Mouse (Mus musculus) embryonic stem cell, embryonic (primary cell): ENCODE results near the gene Adam19.

Experiments used
- CTCF ChIA-PET, 4 experiments: fragments of 300-600 bp in 2 of 4; fragments of 350-600 bp in 2 of 4; sonication (Branson Sonifier 250); formaldehyde crosslinking; loops; one replicate each; lab custom pipeline; 2022; ENCODE audit warnings: inconsistent platforms in 2 of 4; lab: Charles Lee
- POLR2A ChIA-PET, 4 experiments: fragments of 300-600 bp in 2 of 4; fragments of 350-600 bp in 2 of 4; sonication (Branson Sonifier 250); formaldehyde crosslinking; loops; one replicate each; lab custom pipeline; 2022; ENCODE audit warnings: antibody characterized with exemption in 4 of 4, inconsistent platforms in 1 of 4; lab: Charles Lee

The Adam19 gene

DNA sequence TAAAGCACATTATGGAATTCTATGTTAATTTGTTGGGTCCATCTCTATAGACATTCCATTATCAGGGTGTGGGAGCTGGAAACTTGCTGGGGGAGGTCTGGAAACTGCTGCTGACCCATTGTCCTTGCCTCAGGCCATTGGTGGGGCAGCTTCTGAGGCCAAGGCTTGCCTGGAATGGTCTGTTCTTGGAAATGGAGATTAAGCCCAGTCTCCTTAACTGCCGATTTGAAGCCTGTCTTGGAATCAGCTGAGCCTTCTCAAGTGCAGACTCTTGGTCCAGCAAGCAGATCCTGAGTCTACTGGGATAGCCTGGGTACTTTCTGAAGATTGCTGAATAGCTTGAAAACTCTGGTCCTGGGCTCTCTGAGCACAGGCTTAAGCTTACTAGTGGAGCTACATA, 51.3 kb downstream of the Adam19 start:
- ChIA-PET POLR2A (interaction anchor here (0.5 to 10.3 kb wide), 50 partner anchors 8 to 244 kb away, joined by 3 to 134 read pairs (median 6); partner anchors contain the start of gene Adam19 (in 2 of the 4)), CTCF (interaction anchor here in 2 of 4 experiments (1.0 to 1.7 kb wide), 4 partner anchors 9 to 31 kb away, joined by 3 to 6 read pairs (median 4); no protein-coding TSS in a partner anchor)

GRCm38 (mm10) chr11:46109206-46109605, 53.4 kb downstream of the Adam19 start:
- ChIA-PET CTCF (interaction anchor here in 1 of 4 experiments (0.6 kb wide), 1 partner anchor 8 kb away, joined by 5 read pairs; no protein-coding TSS in a partner anchor), POLR2A (interaction anchor here in 2 of 4 experiments (1.2 to 10.3 kb wide), 7 partner anchors 10 to 53 kb away, joined by 3 to 134 read pairs (median 5); partner anchors contain the start of gene Adam19 (in 1 of the 2))

GRCm38 (mm10) chr11:46110156-46110944, 54.6 kb downstream of the Adam19 start:
- POLR2A ChIA-PET: interaction anchor here in 2 of 4 experiments (0.7 to 10.3 kb wide), 13 partner anchors 9 to 54 kb away, joined by 3 to 134 read pairs (median 5); partner anchors contain the start of gene Adam19 (in 1 of the 2)
- CTCF ChIA-PET: no interaction called here

- ChIA-PET POLR2A (interaction anchor here in 2 of 4 experiments (0.9 to 13.4 kb wide), 9 partner anchors 10 to 54 kb away, joined by 3 to 383 read pairs (median 14); no protein-coding TSS in a partner anchor), CTCF (no interaction called here)
Observed at GRCm38 (mm10) chr11:46110945-46111287, 55.1 kb downstream of the Adam19 start.

DNA sequence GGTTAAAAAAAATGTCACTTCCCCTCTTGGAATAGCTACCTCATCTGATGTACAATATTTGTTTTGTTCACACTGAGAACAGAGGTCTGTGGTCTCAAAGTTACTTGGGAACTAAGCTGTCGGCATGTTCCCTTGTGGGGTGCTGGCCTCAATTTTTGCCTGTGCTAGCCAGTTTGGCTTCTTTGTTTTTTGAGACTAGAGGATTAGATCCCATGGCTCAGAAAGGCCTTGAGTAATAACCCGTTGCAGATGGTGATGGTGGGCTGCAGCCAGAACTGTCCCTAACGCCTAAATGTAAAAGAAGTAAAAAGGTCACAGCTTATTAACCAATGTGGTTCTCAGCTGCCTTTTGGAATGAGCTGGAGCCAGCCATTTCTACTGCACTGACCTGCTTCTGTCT, 57.4 kb downstream of the Adam19 start:
- ChIA-PET CTCF (interaction anchor here in 3 of 4 experiments (0.7 to 1.2 kb wide), 3 partner anchors 62 to 161 kb away, joined by 4 to 7 read pairs (median 5); partner anchors contain the start of gene Thg1l (in 1 of the 3)), POLR2A (interaction anchor here (0.7 to 13.4 kb wide), 20 partner anchors 8 to 263 kb away, joined by 3 to 383 read pairs (median 8); partner anchors contain the start of gene Adam19 (in 2 of the 4))

DNA sequence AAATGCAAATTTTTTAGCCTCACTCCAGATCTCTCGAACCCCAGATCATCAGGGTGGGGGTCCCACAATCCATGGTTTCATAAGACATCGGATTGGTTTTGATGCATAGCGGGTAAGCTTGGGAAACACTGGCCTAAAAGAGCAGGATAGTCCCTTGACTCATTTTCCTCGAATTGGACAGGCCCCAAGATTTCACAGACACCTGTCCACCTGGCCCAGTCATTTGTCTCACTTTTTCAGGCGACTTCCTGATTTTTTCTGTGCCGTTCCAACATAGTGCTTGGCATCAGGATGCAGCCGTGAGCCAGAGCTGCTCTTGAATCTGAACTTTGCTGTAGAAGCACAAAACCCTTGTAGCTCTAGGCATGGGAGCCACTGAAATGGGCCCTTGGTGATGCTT, 58.4 kb downstream of the Adam19 start:
- POLR2A ChIA-PET: interaction anchor here in 3 of 4 experiments (0.6 to 13.4 kb wide), 31 partner anchors 7 to 170 kb away, joined by 3 to 383 read pairs (median 12); partner anchors contain the start of genes Adam19 (in 2 of the 3), Lsm11 (in 1 of the 3) and Thg1l (in 1 of the 3)
- CTCF ChIA-PET: interaction anchor here in 2 of 4 experiments (0.6 to 1.2 kb wide), 3 partner anchors 54 to 1473 kb away, joined by 3 read pairs; no protein-coding TSS in a partner anchor

DNA sequence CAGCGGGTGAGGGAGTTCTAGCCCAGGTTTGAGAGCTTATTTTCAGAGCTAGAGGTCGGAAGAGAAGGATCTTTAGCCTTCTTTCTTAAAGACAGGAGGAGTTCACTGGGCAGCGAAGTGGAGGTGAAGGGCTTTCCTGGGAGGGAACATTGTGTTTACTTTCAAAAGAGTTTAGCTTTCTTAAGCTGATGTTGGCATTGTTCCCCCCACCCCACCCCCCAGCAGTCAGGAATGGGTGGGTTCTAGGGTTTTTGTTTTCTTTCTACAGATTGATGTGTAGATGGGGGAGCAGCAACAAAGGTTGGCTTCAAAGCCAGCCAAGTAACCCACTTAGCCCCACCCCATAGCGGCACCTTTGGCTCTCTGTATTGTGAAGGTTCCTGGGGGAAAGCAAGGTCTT, 59.2 kb downstream of the Adam19 start:
- CTCF ChIA-PET: interaction anchor here in 3 of 4 experiments (0.6 to 1.2 kb wide), 8 partner anchors 13 to 1473 kb away, joined by 3 to 4 read pairs (median 3); no protein-coding TSS in a partner anchor
- POLR2A ChIA-PET: interaction anchor here (0.6 to 13.4 kb wide), 46 partner anchors 8 to 171 kb away, joined by 3 to 383 read pairs (median 6); partner anchors contain the start of genes Adam19 (in 2 of the 4) and Lsm11 (in 1 of the 4)

DNA sequence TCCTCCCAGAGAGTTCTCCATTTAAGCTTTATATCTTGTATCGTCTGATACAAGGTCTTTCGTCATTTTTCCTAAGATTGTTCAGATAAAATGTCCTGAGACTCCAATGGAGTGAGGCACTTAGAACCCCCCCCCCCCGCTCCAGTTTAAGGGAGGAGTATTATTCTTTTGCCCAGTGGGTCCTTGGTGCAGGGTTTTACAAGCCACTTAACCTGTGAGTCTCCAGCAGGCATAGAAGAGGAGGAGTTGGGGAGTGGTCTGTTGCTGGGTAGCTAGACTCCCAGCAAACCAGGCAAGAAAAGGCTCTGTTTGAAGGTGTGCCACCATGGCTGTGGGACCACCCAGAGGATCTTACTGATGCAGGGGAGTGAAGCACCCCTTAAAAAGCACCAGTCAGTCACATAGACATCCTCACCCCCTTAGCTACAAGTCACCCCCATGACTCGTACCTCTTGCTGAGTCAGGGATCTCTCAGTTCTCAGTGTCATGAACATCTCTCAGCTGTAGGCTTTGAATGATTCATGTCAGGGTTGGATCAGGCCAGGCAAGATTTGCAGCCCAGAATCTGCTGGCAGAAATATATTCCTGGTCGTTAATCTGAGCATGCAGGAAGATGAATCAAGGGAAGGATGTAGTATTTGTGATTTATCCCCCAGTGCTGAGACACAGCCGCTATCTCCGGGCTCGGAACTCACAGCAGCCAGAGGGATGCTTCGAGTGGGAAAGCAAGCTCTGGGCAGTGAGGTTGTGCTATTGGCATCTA, 59.8 kb downstream of the Adam19 start:
- CTCF ChIA-PET: interaction anchor here in 3 of 4 experiments (0.6 to 1.9 kb wide), 9 partner anchors 9 to 169 kb away, joined by 3 to 7 read pairs (median 3); no protein-coding TSS in a partner anchor
- POLR2A ChIA-PET: interaction anchor here (0.6 to 13.4 kb wide), 45 partner anchors 8 to 171 kb away, joined by 3 to 383 read pairs (median 5); partner anchors contain the start of genes Adam19 (in 2 of the 4) and Lsm11 (in 1 of the 4)

GRCm38 (mm10) chr11:46116510-46116909, 60.7 kb downstream of the Adam19 start:
- POLR2A ChIA-PET: interaction anchor here in 3 of 4 experiments (0.9 to 13.4 kb wide), 23 partner anchors 9 to 63 kb away, joined by 3 to 383 read pairs (median 14); partner anchors contain the start of gene Adam19 (in 2 of the 3)
- CTCF ChIA-PET: interaction anchor here in 2 of 4 experiments (1.1 to 1.9 kb wide), 2 partner anchors 10 to 45 kb away, joined by 3 to 6 read pairs; no protein-coding TSS in a partner anchor

GRCm38 (mm10) chr11:46119624-46120023, 63.8 kb downstream of the Adam19 start:
- ChIA-PET CTCF (interaction anchor here in 2 of 4 experiments (0.6 to 2.2 kb wide), 6 partner anchors 8 to 117 kb away, joined by 3 to 12 read pairs (median 3); no protein-coding TSS in a partner anchor), POLR2A (interaction anchor here (0.6 to 13.4 kb wide), 21 partner anchors 10 to 151 kb away, joined by 3 to 383 read pairs (median 5); partner anchors contain the start of gene Adam19 (in 2 of the 4))

DNA sequence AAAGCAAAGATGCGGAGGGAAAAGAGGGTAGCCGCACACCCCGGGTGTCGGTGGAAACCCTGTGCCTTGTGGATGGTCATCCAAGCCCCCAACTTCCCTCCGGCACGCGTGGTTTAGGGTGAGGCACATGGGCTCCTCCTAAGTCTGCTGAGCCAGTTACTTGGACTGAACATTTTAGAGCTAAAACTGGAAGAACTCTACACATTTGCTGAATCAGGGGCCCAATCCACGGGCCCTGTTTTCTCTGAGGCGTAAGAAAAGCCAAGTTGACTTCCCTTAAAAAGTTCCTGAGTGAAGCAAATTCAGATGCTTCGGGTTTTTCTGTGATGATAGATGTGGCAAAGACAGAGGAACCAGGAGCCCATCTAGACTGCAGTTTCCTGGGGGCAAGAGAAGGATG, 64.3 kb downstream of the Adam19 start:
- POLR2A ChIA-PET: interaction anchor here in 3 of 4 experiments (0.6 to 13.4 kb wide), 16 partner anchors 10 to 96 kb away, joined by 3 to 383 read pairs (median 6); partner anchors contain the start of gene Adam19 (in 2 of the 3)
- CTCF ChIA-PET: interaction anchor here in 2 of 4 experiments (0.5 to 1.5 kb wide), 4 partner anchors 53 to 155 kb away, joined by 3 to 9 read pairs (median 4); no protein-coding TSS in a partner anchor

GRCm38 (mm10) chr11:46121666-46122065, 65.9 kb downstream of the Adam19 start:
- ChIA-PET POLR2A (interaction anchor here in 3 of 4 experiments (0.5 to 13.4 kb wide), 24 partner anchors 9 to 93 kb away, joined by 3 to 383 read pairs (median 4); partner anchors contain the start of gene Adam19 (in 1 of the 3)), CTCF (interaction anchor here in 2 of 4 experiments (0.6 to 1.4 kb wide), 2 partner anchors 55 to 62 kb away, joined by 3 to 4 read pairs; no protein-coding TSS in a partner anchor)

DNA sequence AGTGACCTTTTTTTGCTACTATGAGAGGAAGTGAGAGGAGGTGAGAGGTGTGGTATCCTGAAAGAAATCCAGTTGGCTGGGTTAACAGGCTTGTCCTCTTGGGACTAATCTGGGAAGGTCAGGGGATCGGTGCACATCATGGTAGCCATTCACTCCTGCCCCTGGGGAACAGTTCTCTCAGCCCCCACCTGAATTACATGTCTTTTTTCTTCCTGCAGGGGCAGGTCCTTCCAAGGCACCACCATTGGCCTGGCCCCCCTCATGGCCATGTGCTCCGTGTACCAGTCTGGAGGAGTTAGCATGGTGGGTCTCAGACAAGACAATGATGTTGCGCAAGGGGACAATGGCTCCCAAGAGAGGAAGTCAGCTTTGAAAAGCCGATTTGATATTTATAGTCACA, 67.1 kb downstream of the Adam19 start:
- POLR2A ChIA-PET: interaction anchor here in 3 of 4 experiments (0.6 to 13.4 kb wide), 15 partner anchors 8 to 1593 kb away, joined by 3 to 383 read pairs (median 5); partner anchors contain the start of gene Adam19 (in 1 of the 3)
- CTCF ChIA-PET: interaction anchor here in 1 of 4 experiments (0.5 kb wide), 1 partner anchor 158 kb away, joined by 3 read pairs; no protein-coding TSS in a partner anchor

- CTCF ChIA-PET: interaction anchor here in 1 of 4 experiments (0.5 to 0.6 kb wide), 2 partner anchors 29 to 158 kb away, joined by 3 to 7 read pairs; no protein-coding TSS in a partner anchor
- POLR2A ChIA-PET: interaction anchor here in 3 of 4 experiments (0.6 to 13.4 kb wide), 14 partner anchors 9 to 1594 kb away, joined by 3 to 383 read pairs (median 4); partner anchors contain the start of gene Adam19 (in 1 of the 3)
Observed at GRCm38 (mm10) chr11:46123328-46123866, 67.6 kb downstream of the Adam19 start.

DNA sequence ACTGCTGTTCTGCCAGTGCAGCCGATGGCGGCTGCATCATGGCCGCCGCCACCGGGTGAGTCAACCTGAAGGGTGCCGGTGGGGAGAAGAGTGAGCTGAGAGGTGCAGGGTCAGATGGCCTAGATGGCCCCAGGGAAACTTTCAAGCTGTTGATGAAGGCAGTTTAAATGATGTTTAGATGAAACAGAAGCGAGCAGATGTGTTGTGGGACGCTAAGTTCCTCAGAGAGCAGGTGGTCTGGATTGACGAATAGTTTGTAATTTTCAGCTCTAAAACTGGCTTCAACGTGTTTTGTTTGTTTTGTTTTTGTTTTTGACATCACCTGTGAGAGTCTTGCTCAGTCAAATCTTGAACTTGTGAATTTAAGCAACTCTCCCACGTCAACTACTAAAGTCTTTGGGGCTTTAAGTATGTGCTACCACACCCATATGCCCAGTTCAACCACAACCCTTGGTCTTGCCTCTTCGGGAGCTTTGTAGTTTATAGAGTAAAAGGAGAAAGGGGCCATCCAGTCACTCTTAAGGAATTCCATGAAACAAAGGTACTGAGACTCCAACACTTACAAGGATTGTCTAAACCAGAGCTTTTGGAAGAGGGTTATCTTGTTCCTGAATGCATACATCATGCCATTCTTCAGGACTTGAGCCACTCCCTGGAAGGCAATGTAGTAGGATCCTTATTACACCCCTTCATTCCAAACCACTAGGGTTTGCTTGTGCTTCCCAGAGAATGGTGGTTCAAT, 69.5 kb downstream of the Adam19 start:
- ChIA-PET POLR2A (interaction anchor here (0.6 to 4.8 kb wide), 25 partner anchors 10 to 130 kb away, joined by 3 to 45 read pairs (median 7); partner anchors contain the start of gene Adam19 (in 2 of the 4)), CTCF (interaction anchor here in 2 of 4 experiments (0.7 to 1.1 kb wide), 3 partner anchors 18 to 152 kb away, joined by 3 to 4 read pairs (median 3); no protein-coding TSS in a partner anchor)
